Mouse (Mus musculus) thymus, postnatal 14 days (tissue): ENCODE data around the gene Trp53i13.

Source experiments
- DNase-seq: peaks from one replicate; pipeline ENCODE4 v3.0.0; 2021

The Trp53i13 gene

DNA sequence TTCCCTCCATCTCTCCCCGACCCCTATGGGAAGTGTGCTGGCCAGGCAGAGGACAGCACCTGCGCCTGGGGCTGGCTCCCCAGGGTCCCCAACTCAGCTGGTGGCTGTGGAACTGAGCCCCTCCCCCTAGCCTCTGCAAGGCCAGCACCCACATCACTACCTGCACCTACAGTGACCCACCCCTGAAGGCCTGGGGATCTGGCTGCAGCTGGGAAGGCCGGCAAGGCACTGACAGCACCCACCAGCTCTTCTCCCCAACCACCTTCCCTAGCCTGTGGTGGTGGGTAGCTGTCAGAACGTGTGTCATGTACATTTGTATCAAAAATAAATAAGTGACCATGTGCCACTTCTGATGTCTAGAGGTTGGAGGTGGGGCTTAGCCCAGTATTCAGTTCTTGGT lies 8.4 kb downstream of the Trp53i13 start:
- no peak for DNase-seq

DNA sequence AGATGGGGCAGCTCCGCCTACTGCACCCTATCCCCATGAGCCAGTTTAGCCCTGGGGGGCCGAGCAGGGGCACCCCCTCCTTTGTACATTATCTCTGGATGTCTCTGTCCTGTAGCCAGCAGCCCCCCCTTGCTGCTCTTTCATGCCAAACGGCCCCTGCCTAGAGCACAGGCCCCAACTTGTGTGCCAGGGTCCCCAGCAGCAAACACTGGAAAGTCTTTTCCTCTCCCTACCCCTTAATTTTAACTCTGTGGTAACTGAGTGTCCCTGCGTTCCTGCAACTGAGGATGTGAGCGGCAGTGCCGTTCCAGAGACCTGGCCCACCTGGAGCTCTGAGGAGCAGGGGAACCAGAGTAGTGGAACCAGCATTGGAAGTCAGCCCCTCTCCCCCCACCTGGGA lies 8.8 kb downstream of the Trp53i13 start:
- DNase-seq = no peak

DNA sequence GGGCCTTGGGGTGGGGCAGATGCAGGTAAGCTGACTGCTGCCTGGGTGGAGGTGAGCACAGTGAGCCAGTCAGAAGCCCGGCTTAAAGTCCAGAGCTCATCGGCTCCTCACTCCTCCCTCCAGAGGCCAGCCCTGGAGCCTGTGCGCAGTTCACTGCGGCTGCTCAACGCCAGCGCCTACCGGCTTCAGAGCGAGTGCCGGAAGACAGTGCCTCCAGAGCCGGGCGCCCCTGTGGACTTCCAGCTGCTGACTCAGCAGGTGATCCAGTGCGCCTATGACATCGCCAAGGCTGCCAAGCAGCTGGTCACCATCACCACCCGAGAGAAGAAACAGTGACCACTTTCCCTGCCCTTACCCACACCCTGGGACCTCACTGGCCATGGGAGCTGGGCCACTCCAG lies 9.5 kb downstream of the Trp53i13 start:
- no peak for DNase-seq

DNA sequence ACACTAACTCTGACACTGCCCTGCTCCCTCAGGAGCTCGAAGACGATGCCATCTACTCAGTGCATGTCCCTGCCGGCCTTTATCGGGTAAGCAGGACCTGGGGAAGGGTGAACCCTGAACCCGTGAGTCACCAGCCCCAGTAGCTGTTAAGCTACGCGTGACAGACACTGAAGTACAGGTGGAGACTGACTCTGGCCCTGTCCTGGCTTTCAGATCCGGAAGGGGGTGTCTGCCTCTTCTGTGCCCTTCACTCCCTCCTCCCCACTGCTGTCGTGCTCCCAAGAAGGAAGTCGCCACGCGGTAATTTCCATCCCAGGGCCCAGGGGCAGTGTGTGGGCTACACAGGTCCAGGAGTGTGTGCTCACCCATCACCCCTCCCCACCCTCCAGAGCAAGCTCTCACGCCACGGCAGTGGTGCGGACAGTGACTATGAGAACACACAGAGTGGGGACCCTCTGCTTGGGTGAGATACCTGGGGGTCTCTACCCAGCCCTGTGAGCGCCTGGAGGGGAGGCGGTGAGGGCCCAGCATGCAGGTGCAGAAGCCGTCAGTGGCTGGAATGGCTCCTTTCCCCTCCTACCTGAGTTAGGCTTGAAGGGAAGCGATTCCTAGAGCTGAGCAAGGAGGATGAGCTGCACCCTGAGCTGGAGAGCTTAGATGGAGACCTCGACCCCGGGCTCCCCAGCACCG lies 10.3 kb downstream of the Trp53i13 start:
- DNase-seq = no peak

DNA sequence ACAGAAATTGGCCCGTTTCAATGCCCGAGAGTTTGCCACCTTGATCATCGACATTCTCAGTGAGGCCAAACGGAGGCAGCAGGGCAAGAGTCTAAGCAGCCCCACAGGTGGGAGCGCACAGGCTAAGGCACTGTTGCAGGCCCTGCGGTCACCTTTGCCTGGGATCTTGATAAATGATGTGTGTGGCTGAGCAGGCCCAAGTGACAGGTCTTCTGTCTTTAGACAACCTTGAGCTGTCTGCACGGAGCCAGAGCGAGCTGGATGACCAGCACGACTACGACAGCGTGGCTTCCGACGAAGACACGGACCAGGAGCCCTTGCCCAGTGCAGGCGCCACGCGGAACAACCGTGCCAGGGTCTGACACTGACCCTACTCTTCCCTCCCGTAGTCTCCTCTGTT lies 11.4 kb downstream of the Trp53i13 start:
- no peak for DNase-seq

DNA sequence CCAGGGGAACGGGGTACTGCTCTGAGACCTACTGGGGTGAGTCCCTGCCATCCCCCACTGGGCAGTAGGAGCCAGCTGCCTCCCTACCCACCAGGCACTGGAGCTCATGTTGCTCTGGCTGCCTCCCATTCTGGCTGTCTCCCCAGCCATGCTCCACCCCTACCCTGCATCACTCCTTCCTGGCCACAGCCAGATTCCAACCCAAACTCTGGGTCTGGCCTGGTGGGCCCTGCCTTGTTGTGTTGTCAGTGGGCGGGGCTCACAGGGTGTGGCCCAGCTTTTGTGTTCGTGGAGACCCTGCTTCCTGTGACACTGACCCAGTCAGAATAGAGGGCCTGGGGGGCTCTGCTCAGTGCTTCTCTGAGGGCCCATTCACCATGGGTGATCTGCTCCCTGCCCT lies 12.3 kb downstream of the Trp53i13 start:
- no peak for DNase-seq

DNA sequence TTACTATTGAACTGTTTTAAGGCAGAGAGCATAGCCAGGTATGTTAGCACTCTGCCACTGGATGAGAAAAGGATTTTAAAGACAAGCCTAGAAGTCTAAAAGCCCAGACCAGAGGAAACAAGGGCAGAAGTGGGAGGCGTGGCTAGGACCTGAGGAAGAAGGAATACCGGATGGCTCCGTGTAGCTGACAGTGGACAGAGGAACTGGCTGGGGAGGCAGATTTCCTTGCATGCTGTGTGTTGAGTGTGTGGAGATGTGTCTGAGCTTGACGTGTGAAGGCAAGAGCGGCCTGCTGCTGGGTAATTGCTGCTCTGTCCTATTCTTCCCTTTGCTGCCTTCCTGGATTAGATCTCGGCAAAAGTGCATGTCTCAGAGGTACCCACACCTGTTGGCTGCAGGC lies 13.3 kb downstream of the Trp53i13 start:
- DNase-seq = no peak

DNA sequence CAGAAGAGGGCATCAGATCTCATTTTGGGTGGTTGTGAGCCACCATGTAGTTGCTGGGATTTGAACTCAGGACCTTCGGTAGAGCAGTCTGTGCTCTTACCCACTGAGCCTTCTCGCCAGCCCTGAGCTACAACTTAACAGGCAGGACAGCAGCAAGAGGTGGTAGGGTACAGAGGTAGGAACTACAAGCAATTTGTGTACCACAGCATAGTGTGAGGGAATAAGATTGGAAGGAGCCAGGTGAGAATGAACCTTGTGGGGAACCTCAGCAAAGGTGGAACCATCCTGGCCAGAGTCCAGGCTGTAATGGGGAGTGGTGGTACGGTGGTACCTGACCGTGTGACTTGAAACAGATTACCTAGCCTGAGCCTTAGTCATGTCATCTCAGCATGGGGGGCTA lies 13.8 kb downstream of the Trp53i13 start:
- no peak for DNase-seq

DNA sequence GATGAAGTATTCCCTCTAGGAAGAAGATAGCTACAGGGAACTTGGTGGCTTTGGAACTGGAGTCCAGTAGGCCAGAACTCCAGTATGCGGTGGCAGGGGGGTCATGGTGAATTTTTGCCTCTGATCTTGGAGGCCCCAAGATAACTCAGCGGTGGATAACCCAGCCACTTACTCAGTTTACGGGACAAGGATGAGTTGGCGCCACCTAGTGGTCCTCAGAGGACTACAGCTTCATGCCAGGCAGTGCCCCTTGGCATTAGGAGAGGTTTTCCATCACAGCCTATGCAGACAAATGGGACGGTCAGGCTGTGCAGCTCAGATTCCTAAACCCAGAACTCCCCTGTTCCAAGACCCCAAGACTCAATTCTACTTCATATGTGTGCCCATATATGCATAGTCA lies 14.4 kb downstream of the Trp53i13 start:
- peak; percentile 81 for DNase-seq

DNA sequence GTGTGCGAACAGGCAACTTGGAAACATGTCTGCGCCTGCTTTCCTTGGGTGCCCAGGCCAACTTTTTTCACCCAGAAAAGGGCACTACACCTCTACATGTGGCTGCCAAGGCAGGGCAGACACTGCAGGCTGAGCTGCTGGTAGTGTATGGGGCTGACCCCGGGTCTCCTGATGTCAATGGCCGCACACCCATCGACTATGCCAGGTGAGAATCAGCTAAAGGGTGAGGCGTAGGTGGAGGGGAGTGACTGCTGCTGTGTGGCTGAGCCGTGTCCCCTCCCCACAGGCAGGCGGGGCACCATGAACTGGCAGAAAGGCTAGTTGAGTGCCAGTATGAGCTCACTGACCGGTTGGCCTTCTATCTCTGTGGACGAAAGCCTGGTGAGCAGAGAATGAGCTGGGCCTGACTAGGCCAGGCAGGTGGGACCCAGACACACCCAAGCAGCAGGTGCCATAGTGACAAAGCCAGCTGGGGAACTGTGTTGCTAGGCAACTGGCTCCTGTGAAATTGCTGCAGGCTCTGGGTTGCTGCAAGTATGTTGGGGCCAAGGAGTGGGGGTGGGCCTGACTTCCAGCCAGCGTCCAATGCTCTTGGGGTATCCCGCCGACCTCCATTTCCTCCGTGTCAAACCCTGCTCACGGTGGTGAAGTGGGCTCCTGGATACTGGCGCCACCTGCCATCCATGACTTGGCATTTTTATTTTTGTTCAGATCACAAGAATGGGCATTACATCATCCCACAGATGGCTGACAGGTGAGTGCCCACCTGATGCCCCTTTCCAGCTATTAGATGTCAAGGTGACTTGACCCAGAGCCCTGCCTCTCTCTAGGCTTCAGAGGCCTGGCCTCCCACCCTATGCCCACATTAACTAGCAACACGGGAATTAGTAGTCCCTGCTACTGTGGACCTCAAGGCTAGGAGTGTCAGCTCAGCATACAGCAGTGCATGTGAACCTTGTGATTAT lies 15.1 kb downstream of the Trp53i13 start:
- DNase-seq = peak; percentile 26

DNA sequence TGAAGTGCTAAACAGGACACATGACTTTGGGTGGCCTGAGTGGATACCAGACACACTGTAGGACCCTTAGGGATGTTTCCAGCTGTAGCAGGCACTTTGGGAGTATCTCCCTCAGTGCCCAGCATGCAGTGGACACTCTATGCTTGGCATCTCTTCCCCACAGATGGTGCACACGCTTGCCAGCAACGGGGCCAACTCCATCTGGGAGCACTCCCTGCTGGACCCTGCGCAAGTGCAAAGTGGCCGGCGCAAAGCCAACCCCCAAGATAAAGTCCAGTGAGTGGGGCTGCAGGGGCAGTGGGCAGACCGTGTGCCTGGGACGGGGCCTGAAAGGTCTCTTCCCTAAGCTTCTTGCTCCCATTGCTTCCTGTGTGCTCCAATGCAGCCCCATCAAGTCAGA lies 16.4 kb downstream of the Trp53i13 start:
- no peak for DNase-seq

DNA sequence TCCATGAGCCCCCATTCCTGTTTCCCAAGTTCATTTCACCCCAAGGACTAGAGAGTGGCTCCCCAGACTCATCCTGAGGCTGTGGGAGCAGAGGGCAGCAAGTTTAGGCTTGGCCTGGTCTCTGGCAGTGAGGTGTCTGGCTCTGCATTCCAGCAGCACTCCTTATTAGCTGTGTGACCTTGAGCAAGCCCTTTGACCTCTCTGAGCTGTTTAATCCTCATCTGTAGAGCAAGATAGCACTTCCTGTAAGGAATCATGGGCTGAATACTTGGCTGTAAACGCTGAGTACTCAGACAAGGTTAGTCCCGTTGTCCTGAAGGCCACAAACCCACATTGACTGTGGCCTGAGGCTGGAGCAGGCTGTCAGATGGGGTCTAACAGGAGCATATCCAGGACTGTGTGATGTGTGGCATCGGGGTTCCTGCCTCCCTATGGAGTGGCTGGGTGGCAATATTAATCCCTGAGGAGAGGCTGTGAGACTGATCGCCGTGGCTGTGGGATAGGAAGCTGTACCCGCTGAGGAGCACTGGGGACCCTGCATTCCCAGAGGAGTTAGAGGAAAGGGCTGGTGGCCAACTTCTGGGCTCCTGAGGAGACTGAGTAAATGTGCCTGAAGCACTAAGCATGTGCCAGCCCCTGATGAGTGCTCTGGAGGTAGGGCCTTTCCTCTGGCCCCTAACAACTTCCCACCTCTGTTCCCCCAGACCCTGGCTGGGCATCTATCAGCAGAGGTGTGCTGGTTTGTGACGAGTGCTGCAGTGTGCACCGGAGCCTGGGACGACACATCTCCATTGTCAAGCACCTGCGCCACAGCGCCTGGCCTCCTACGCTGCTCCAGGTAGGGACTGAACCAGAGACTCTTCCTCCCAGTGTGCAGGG lies 17.3 kb downstream of the Trp53i13 start:
- DNase-seq = no peak

DNA sequence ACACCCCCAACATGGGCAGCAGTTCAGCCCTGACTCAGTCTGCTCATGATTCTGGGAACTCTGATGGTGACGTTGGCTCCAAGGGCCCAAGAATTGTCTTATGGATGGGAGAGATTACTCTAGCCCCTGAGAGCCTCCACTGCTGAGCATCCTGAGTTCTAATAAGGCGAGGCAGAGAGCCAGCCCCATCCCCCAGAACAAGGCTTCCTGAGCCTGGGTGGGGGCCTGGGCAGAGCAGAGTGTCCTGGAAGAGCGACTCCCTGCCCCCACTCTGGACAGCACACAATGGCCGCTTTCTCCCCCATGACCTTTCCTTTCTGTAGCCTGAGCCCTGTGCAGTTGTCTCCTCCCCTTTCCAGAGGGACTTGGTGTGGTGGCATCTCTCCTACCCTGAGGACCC lies 17.9 kb downstream of the Trp53i13 start:
- DNase-seq = no peak

DNA sequence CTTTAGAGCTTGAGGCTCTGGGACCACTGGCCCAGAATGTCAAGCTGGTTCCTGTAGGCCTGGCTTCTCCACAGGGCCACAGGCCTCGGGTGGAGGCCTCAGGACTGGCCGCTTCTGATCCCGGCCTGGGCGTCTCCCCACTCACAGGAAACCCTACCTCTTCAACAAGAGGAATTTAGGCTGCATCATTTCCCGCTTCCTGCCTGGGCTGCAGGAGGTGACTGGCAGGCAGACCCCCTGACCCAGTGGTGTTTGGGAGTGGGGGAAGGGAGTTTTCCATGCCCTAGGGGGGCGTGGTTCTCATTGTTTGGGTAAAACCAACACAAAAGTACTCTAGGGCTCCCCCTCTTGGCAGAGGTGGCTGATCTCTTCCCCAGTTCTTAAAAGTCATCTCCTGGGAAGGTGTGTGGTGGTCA lies 18.4 kb downstream of the Trp53i13 start:
- DNase-seq = peak; percentile 80

DNA sequence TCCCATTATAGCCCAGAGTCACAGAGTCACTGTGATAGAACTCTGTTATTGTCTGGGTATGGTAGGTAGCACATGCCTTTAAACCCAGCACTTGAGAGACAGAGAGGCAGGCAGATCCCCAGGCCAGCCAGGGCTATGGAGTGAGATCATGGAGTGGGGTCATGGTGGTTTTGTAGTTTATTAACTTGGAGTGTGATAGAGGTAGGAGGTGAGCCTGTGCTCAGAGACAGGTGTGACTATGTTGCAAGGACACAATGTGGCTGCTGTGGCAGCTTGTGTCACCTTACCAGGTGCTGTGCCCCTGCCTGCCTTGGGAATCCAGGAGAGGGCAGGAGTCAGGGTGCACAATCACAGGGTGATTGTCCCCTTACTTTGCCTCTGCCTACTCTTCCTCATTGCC lies 20.3 kb downstream of the Trp53i13 start:
- no peak for DNase-seq

DNA sequence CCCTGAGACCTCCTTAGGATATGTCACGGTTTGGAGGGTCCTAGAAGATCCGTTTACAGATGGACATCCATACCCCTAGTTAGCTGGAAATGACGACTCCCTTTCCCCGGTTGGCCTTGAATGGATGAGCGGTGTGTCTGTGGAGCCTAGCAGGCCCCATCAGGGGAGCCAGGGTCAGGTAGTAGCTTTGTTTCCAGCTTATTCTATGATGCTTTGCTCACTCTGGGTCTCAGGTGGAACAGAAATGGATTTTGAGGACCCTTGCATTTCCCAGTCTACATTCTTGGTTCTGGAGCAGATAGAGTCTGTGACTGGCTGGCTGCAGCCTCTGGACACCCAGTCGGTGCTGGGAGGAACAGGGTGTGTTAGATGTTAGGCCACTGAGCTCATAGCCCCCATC lies 21.0 kb downstream of the Trp53i13 start:
- no peak for DNase-seq

DNA sequence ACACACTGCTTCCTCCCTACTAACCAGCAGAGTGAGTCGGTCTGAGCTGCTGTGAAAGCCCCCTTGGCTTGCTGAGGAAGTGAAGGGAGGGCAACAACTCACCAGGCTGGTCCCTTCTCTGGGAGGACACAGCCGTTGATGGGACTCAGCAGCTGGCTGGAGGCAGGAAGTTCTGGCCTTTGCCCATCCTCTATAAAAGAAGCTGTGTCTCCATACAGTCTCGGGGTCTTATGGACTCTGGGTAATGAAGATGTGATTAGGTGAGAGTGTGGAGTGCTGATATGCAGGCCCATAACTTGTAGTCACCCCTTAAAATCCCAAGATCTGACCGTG lies 21.5 kb downstream of the Trp53i13 start:
- DNase-seq = no peak

DNA sequence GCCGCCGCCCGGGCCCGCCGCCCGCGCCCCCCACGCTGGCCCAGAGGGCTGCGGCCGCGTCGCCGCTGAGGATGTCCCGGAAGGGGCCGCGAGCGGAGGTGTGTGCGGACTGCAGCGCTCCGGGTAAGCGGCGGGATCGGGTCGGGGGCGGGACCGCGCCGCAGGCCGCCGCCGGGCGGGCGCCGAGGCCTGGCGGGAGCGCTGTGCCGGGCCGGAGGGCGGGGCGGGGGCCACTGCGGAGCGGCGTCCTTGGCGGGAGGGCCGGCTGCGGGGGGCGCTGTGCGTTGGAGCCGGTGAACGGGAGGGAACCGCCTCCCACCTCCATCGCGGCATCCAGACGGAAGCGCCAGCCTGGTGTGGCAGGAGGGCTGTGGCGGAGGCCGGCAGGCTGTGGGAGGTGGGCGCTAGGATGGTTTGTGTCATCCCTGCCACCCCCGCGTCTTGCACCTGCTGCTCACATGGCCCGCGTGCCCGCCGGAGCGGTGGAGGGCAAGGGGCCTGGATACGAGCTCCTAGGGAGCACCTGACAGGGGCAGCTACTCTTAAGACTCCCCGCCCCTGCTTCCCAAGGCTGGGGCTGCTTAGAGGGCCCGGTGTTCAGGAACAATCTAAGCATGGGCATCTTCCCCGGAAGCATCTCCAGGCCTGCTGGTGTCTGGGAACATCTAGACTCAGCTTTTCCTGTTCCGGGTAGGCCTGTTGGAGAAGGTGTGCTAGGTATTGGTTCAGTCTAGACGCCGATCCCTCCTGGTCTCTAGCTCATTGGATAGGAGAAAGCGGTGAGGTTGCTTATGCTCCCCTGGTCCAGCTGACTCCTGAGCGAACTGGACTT lies 22.1 kb downstream of the Trp53i13 start, which contains the start of gene Git1:
Git1 (plus strand) TSS at position 51 of the 832 bp plus-strand sequence.
- peak; percentile 67 for DNase-seq

DNA sequence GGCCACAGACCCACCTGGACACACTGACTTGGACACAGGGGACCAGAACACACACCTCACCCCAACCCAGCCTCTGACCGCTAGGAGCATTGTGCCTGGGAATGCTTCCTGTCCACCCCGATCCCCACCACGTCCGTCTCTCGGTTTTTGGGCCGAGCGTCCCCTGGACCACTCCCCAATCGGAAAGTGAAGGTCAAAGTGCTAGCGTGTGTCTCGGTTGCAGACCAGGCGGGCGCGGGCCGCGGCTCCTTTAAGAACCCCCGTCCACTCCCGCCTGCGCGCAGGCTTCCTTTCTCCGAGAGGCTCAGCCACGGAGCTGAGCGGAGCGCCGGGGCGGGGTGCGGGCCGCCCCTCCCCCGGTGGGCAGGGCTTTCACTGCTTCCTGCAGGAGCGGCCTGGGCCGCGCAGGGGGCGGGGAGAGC lies 22.9 kb downstream of the Trp53i13 start:
- peak; percentile 96 for DNase-seq

DNA sequence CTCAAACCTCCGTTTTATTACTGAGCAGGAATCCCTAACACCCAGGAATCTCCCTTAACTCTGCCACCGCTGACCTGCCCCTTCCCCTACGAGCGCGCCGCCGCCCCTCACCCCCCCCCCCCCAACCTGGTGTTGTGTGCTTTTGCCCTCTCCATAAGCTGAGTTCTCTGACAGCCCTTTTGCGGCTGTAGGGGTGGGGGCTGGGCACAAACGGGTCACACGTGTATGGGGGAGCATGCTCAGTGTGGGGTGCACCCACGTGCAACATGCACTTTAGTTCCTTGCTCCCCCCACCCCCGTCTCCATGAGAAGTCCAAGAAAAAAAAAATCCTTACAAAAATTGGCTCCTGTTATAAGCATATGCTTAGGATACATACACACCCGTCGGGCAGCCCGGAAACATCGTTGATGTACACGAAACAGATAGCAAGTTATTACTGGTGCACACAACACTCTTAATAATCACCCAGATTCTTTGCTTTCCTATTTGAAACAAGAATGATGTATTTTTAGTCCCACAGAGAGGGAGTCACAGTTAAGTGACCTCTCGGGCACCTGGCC lies 23.4 kb downstream of the Trp53i13 start:
- DNase-seq = peak; percentile 71

DNA sequence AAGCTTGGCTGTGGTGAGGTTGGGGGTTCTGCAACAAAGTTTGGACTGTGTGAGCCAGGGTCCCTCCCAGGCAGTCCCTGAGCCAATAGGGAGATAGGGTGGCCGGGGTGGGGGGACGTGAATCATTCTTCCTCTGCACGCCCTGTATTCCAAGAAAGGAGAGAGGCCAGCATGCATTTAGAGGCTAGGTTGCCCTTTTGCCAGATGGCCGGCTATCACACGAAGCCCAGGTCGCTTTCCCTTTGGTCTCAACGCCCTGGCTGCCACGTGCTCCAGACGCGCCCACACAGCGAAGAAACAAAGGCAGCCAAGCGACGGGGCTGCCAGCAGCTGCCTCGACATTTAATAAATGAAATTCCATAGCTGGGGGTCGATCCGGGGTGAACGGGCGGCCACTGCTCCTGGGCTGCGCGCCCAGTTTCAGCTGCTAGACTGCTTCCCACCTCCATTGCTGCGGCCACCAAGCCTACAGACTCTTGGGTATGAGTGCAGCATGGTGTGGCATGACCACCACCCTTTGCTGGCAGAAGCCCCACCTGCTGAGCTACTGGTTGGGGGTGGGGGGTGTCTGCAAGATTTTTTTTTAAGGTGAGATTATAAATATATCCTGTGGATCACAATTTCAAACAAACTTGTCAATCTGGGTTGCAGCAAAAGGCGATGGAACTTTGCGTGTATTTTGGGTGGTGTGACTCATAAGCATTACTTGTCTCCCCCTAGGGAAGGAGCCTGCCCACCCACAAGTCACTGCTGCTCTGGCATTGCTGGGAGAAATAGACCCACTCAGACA lies 24.1 kb downstream of the Trp53i13 start:
- peak; percentile 35 for DNase-seq
